Mouse (Mus musculus): ENCODE measurements around the gene Rrm2. TPM values are rescaled to one million over a fixed set of nuclear protein-coding genes. Genes with fewer than 3 reads are reported as not detected.
"Not testable (repeated sequence)": the region's sequence is repeated elsewhere in the genome, so short reads cannot be mapped to it uniquely, and the experiment has no call there.

Rrm2 gene
- total and polyA plus RNA-seq, 3 experiments: 2.8 to 9.1 (median 7.7) TPM

DNA sequence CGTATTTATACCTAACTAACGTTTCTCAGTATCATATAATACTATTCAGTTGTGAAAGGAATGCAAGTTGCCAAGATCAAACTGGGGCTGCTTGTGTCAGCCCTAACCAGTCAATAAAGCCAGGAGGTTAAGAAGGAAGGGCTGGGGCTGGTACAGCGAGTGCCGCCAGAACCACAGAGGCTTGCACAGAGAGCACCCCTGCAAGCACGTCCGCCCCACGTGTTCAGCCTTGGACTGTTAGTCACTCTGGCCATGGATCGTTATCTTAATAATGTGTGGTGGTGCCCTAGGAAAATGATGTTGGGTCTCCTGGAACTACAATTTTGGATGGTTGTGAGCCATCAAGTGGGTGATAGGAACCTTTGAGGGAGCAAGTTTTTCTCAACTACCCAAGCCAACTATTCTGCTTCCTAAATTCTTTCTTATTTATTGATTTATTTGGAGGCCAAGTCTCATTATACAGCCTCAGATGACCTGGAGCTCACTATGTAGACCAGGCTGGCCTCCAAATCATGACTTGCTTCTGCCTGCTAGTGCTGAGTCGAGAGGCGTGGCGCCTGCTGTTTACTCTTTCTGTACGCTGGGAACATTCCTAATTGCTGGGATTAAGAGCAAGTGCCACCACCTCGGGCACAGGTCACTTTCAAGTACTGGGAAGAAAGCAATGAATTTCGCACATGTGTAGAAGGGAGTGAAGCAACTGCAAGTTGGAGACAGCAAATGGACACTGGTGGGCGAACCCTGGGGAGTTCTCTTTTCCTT is 2.4 kb upstream of the Rrm2 start:
- DNase-seq: peak; percentile 78

DNA sequence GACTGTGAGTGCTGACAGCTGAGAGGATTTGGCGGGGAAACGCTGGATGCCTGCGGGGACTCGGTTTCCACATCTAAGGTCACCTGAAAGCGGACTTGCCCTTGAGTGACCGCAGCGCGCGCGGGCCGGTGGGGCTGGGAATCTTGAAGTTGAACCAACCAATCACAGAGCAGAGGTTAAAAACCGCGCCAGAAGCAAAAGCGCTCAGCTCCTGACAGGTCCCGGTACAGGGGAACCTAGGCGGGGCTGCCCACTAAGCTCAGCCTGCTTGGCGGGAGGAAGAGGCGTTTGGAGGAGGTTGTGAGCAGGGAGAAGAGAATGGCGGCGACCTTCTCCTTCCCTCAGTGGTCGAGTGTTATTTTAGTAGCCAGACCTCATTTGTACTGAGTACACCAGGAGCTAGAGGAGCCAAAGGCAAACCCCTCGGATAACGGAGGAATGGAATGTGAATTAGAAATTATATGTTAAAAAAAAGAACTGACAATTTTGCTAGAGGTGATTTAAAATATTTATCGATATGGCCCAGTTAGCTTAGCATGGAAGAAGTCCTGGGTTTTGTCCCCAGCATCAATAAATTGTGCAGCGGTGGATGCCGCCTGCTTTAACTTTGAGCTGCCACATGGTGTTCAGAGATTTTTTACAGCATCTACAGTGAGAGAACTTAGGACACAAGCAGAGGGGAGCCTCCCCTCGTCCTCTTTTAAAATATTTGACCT is 1.1 kb upstream of the Rrm2 start:
- peak; percentile 29 for DNase-seq

DNA sequence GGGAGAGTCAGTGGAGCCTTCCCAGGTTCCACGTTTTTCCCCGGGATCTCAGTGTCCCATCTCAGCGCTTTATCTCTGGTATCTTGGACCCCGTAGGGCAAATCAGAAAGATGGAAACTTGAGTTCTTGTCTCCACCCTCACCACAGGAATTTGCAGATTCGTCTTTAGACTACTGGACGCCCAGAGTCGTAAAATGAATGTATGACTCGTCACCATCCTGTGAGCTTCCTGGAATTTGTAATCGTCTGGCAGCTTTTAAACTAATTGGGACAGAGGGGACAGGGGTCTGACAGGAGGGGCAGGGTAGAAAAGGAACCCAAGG is 600 bp upstream of the Rrm2 start:
- no peak for DNase-seq

DNA sequence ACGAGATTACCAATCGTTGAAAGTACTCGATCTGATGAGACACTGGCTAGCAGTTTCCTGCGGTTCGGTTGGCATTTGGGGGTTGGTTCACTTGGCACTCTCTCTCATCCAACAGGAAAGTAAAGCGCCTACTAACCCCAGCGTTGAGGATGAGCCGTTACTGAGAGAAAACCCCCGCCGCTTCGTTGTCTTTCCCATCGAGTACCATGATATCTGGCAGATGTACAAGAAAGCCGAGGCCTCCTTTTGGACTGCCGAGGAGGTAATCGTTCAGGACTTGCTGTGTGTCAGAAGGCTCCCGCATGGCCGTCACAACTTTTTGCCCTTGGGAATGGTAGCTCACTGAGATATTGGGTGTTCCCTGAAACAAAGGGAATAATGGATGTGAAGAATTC is 780 bp downstream of the Rrm2 start:
- DNase-seq: no peak

DNA sequence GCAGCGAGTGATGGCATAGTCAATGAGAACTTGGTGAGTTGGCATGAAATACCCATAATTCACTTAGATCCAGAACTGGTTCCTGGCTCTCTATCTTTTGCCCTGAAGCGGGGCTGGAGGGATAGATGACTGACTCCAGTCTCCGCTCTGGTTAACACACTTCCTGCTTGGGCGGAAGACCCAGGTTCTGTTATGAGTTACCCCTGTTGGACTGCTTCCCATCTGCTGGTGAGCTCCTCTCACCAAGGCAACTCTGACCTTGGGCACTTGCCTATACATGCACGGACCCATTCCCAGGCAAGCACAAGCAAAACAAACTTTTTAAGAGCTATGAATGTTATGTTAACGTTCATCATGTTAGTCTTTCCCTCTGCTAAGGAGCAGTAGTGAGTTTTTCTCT is 1.4 kb downstream of the Rrm2 start:
- peak; percentile 45 for DNase-seq

DNA sequence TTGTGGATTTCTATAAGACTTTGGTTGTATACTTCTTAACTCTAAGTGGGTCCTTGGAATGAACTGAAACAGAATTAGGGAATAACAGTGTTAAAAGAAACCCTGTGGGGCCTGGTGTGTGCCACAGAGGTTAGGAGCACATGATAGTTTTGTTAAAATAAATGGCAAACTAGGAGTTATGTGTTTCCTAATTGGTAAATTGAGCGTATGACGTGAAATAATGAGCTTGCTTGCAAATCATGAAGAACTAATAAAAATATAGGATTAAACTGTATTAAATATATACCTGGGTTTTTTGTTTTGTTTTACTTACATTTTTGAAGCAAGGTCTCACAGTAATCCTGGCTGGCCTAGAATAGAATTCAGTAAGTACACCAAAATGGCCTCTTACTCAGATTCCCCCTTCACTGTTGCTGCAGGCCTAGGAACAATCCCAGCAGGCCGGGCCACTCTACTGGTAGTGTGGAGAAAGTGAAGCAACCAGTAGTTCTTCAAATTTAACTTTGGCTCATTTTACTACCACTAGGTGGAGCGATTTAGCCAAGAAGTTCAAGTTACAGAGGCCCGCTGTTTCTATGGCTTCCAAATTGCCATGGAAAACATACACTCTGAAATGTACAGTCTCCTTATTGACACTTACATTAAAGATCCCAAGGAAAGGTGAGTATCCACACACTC is 1.9 kb downstream of the Rrm2 start:
- DNase-seq: peak; percentile 56

DNA sequence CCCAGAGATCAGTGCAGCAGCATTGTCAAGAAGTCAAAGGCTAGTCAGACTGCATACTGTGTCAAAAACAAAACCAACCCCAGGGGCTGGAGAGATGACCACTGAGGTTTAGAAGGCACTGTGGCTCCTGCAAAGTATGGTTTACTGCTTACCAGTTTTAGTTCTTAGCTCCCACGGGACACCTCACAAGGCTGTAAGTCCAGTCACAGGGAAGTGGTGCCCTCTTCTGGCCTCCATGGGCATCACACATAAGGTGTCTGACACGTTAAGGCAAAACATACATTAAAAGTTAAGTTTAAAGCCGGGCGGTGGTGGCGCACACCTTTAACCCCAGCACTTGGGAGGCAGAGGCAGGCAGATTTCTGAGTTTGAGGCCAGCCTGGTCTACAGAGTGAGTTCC is 2.6 kb downstream of the Rrm2 start:
- no peak for DNase-seq

DNA sequence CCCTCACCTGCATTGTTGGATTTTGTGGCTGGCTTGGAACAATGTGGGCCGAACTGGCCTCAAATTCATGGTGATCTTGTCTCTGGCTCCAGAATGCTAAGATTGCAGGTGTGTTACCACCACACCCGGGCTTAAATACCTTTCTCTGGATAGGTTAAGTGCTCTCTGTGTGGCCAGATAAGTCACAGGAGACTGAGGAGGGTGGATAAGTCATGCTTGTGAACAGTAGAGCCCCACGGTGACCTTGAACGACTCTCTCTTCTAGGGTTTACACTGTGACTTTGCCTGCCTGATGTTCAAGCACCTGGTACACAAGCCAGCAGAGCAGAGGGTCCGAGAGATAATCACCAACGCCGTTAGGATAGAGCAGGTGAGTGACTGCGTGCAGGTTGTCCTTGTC is 4.4 kb downstream of the Rrm2 start:
- no peak for DNase-seq

DNA sequence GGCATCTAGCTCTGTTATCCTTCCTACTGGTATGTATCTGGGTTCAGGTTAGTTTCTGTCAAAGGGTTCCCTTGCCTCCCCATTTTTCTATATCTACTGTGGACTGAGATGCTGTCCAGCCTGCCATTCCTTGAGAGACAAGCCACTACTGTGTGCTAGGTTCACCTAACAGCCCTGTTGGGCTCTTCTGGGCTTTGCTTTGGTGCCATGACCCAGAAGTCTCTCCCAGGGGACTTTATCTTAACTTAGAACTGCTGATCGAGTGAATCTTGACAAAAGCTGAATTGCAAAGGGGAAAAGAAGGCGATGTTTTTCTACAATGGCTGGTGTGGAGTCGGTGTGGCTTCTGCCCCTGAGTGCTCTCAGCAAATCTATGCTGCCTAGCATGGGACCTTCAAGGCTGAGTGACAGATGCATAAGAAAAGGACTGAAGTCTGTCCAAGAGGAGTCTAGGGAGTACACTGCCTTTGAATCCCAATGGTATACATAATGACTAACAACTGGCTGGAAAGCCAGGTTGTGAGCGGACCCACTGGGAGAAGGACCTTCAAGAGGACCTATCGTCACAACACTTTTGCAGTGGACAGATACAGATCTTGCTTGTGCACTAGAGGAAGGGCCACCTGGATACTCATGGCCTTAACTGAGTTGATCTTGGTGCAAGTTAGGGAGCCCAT is 6.7 kb downstream of the Rrm2 start:
- no peak for DNase-seq

DNA sequence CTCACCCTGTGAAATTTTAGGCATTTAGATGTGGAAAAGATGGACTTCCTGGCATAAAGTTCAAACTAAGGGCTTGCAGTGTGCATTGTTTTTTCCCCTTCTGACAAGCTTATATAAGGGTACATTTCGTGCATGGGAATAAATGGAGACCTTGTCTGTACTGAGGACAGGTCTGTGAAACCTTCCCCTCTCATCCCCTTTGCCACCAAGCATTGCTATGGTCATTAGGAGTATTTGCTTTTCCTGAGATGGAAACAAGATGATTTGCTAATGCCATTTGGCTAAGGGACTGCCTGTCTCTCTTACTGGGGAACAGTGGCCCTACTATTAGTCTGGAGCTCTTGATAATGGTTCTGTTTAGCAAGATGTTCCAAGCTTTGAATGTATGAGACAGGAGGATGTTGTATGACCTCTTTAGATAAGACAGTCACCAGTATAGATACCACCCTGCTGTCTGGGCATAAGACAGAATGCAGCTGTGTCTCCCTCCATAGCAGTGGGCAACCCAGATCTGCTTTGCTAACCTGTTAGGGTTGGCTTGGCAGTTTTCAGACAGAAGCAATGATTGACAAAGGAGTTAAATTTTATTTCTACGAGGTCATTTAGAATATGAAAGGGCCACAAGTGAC is 7.3 kb downstream of the Rrm2 start:
- DNase-seq: no peak

DNA sequence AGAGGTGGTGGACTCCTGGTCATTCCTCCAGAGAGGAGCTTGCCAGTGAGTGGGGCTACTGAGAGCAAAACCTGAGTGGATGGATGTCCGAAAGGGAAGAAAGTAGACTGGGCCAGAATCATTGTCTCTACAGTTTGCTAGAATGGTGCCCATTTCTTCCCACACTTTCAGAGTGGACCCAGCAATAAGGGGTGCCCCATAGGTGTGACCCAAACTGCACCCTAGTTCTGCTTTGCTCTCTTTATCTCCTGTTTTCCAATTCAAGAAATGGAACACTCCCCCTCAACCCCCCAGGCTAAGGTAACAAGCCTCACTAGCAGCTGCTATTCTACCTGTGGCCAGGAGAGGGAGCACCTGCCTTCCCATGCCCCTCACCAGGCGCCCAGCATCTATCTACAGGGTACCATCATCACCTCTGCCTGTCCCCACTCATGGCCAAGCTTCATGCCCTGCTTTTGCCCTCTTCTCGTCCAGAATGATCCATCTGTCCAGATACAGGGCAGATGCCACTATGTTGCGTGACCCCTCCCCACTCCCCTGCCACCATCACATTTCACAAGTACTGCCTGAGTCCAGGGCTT is 8.8 kb downstream of the Rrm2 start:
- peak; percentile 41 for DNase-seq

DNA sequence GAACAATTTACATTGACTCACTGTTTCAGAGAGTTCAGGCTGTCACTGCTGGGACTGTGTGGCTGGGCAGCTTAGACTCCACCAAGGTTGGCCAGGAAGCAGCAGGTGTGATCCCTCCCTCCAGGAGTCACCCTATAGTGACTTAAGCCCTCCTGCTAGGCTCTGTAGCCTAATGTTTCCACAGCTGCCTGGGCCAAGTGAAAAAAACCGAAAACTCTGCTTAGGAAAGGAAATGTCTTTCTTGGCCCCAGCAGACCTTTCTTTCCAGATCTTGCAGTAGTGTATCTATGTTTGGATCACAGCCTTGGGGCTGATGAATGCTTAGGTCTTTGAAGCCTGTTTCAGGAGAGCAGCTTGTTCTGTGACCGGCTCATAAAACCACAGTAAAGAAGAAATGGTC is 15.4 kb downstream of the Rrm2 start:
- no peak for DNase-seq

DNA sequence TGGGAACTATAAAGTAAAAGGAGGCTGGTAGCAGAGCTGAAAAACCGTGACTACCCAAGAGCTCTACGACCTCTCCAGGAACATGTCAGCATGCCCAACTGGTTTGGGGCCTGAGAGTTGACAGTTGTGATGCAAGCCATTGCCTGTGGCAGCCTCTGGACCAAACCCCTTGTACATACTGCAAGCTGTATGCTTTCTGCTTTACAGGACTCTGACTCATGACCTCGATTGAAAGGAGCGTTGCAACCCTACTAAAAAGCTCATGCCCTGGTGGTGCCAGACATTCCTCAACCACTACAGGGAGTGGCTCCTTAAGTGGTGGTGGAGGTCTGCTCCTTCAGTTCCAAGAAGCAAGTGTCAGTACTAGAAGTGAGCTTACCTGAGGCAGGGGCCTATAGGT is 15.8 kb downstream of the Rrm2 start:
- no peak for DNase-seq

DNA sequence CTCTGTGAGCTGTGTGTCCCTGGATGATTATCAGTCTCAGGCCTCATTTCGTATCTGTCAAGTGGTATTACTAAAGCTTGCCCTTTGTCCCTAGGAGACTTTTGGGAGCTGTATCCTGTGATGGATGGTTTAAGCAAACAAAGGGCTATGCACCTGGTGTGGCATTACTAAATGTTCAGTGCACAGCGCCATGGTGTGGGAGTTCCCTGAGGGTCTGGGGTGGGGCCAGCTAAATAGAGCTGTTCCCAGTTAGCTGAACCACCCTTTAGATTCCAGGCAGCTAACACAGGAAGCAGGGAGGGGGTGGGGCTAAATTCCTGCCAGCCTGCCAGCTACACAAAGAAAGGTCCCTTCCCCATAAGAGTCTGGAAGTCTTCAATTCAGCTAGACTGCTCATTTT is 16.3 kb downstream of the Rrm2 start:
- DNase-seq: no peak

DNA sequence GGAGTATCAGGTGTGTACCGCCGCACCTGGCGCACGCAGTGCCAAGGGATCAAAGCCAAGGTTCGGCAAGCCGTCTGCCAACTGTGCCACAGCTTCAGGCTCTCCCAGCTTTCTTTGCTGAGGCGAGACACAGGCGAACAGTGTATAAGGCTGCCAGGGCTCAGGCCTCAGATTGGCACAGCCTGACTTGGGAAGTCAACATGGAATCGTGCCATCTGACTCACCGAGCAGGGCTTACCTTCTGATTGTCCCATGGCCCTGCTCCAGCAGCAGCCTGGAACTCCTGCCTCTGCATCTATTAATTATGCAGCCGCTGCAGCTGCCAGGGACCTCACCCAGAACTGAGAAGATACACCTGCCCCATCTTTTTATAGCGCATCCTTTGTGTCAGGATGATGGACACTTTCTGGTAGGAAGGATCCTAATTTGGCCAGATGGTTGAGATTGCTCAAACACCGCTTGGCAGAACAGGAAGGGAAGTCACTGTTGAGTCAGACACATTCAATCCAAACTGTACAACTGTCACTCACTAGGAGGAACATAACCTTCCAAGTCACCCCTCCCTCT is 26.9 kb downstream of the Rrm2 start:
- peak; percentile 91 for DNase-seq

DNA sequence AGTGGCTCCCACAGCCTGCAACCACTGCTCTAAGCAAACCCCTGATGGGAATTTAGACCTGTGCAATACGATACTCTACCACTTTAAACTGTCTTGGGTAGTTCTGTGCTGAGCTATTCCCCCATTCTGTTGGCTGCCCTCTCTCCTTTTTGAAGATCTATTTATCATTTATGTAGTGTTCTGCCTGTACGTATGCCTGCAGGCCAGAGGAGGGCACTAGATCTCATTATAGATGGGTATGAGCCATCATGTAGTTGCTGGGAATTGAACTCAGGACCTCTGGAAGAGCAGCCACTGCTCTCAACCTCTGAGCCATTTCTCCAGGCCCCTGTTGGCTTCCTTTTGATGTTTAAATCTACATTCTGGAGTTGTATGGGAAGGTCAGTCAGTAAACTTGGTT is 28.9 kb downstream of the Rrm2 start:
- no peak for DNase-seq

DNA sequence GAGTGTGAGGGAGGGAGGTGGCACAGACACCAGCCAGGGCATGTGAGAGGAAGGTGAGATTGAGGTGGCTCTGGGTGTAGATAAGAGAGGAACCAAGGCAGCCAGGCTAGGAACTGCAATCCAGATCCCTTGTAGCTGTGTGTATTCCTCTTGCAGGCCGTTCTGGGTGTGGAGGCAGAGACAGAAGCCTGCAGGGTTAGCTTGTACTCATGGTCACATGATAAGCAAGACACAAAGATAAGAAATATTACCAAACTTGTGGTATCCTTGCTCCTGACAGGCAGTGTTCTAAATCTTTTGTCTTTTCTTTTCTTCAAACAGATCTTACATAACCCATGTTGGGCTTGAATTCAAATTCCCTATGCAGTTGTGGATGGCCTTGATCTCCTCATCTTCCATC is 31.9 kb downstream of the Rrm2 start:
- DNase-seq: peak; percentile 34

DNA sequence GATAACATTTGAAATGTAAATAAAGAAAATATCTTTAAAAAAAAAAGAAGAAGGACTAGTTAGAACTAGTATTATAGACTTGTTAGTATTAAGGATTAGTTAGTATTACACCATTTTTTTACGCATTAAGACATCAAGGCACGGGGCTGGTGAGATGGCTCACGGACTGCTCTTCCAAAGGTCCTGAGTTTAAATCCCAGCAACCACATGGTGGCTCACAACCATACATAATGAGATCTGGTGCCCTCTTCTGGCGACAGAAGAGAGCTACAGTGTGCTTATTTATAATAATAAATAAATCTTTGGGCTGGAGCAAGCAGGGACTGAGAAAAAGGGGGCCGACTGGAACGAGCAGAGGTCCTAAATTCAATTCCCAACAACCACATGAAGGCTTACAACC is 33.5 kb downstream of the Rrm2 start:
- not testable (repeated sequence) for DNase-seq

DNA sequence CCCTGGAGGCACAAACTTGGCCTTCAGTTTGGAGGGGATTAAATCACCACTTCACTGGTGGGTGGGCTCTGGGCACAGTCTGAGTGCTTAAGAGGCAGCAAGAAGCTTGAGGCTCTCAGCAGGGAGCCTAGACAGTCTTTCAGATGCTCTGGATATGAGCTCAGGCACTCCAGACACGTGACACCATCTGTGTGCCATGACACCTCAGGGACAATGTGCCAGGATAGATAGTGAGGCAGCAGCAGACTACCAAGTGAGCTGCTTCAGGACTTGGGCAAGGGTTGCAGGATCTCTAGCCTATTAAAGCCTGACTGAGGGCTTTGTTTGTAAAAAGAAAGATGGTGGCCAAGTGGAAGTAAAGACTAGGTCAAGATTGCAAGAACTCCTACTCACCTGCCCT is 36.3 kb downstream of the Rrm2 start:
- no peak for DNase-seq

DNA sequence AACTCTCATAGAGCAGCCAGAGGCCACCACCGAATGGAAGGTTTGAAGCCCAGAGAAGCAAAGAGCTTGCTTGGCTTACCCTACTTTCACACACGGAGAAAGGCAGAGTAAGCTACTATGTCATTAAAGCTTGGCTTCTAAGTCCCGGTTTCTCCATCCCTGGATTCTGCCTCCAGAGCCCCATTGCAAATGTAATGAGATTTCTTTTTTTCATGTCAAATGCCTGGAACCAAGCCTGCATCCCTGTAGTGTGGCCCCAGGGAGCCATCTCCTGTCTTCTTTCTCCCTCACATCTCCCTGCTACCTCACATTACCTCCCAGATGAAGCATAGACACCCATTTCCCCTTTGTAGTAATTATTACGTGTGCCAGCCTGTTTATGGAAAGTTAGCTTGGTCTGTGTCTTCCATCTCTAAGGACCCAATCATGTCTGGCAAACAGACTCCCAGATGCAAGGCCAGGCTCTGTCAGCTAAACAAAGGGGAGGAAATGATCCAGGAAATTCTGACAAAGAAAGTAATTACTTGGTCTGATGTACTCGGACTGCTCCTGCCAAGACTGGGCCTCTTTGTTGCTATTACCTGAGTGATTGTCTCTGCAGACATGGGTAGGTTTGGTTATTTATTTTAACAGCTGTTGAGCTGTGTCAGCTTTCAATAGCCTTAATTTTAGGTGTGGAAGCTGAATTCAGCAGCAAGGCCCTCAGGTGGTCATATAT is 38.7 kb downstream of the Rrm2 start:
- DNase-seq: no peak

DNA sequence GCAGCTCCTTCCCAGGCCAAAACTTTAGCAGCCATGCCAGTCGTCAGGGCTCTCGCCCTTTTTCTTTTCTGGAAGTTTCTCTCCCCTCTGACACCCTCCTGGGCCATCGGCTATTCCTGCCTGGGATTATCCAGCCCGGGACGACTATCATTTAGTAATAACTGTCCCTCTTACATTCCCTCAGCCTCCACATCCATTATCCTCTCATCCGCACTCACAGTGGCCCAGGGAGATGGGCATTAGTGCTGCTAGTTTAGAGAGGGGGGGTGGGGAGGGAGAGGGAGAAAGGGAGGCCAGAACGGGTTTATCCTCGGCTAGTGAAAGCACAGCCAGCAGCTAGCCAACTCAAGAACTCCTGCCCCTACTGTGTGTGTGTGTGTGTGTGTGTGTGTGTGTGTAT is 39.3 kb downstream of the Rrm2 start:
- no peak for DNase-seq
